Mouse (Mus musculus): ENCODE results near the gene Atp2b4. TPM values are rescaled to one million over a fixed set of nuclear protein-coding genes. Genes with fewer than 3 reads are reported as not detected.

The Atp2b4 gene
- total and polyA plus RNA-seq, 2 experiments, result 0.86 to 2.4 TPM

GRCm38 (mm10) chr1:133663427-133663826 lies 137.4 kb downstream of the Atp2b4 start:
- no peak for DNase-seq (ENCODE audit: extremely low read depth, low read depth, low spot score)
- no peak overlapping the region for H3K4me3 ChIP-seq (ENCODE audit: insufficient read depth, low read depth, low read length)
- H3K9ac ChIP-seq (ENCODE audit: low read depth, low read length), result no peak overlapping the region
- H3K36me3 ChIP-seq (ENCODE audit: control insufficient read depth, insufficient read depth, low read length), result peaks cover 11% of the 10 kb centered on the region
- TF ChIP-seq POLR2A (IDR thresholded peaks at IDR 0.05; ENCODE audit: extremely low read depth, insufficient read depth, low read length) (no peak), CTCF (IDR thresholded peaks at IDR 0.05; ENCODE audit: low read depth, low read length) (no peak)
- H3K79me2 ChIP-seq (ENCODE audit: control insufficient read depth, insufficient read depth, low read length), result peaks cover 23% of the 10 kb centered on the region; the same call in 1 of the 2 replicates
- WGBS, result 92% methylated on average over 4 of the region's 4 CpGs
- H3K27ac ChIP-seq (replicated peaks; ENCODE audit: insufficient read depth, low read depth, low read length), result no peak overlapping the region
- H3K4me1 ChIP-seq (ENCODE audit: control insufficient read depth, insufficient read depth, low read length), result peaks cover 15% of the 10 kb centered on the region
- H3K27me3 ChIP-seq (ENCODE audit: control insufficient read depth, insufficient read depth, low read length), result no peaks in the 10 kb centered on the region

- Histone ChIP-seq H3K27me3 (ENCODE audit: control insufficient read depth, insufficient read depth, low read length) (no peaks in the 10 kb centered on the region), H3K27ac (replicated peaks; ENCODE audit: insufficient read depth, low read depth, low read length) (no peak overlapping the region), H3K79me2 (ENCODE audit: control insufficient read depth, insufficient read depth, low read length) (peaks cover 28% of the 10 kb centered on the region; the same call in 1 of the 2 replicates), H3K4me1 (ENCODE audit: control insufficient read depth, insufficient read depth, low read length) (peaks cover 18% of the 10 kb centered on the region), H3K36me3 (ENCODE audit: control insufficient read depth, insufficient read depth, low read length) (peaks cover 15% of the 10 kb centered on the region), H3K4me3 (ENCODE audit: insufficient read depth, low read depth, low read length) (no peak overlapping the region), H3K9ac (ENCODE audit: low read depth, low read length) (no peak overlapping the region)
- TF ChIP-seq POLR2A (IDR thresholded peaks at IDR 0.05; ENCODE audit: extremely low read depth, insufficient read depth, low read length) (no peak), CTCF (IDR thresholded peaks at IDR 0.05; ENCODE audit: low read depth, low read length) (no peak)
- 98% methylated on average over 7 of the region's 7 CpGs for WGBS
- no peak for DNase-seq (ENCODE audit: extremely low read depth, low read depth, low spot score)
Observed at GRCm38 (mm10) chr1:133662941-133663340, 137.9 kb downstream of the Atp2b4 start.

GRCm38 (mm10) chr1:133661203-133661933 lies 139.5 kb downstream of the Atp2b4 start, which contains the start of gene Gm38394:
TSS of gene Gm38394 (minus strand) at chr1:133661318.
- Histone ChIP-seq H3K4me1 (ENCODE audit: control insufficient read depth, insufficient read depth, low read length) (peaks cover 22% of the 10 kb centered on the region), H3K36me3 (ENCODE audit: control insufficient read depth, insufficient read depth, low read length) (peaks cover 26% of the 10 kb centered on the region), H3K27ac (replicated peaks; ENCODE audit: insufficient read depth, low read depth, low read length) (peak within 1 kb of the TSS; percentile 98), H3K79me2 (ENCODE audit: control insufficient read depth, insufficient read depth, low read length) (peaks cover 37% of the 10 kb centered on the region; the same call in 1 of the 2 replicates), H3K4me3 (ENCODE audit: insufficient read depth, low read depth, low read length) (peak within 1 kb of the TSS; percentile 96), H3K27me3 (ENCODE audit: control insufficient read depth, insufficient read depth, low read length) (no peaks in the 10 kb centered on the region), H3K9ac (ENCODE audit: low read depth, low read length) (peak within 1 kb of the TSS; percentile 94)
- peak; percentile 94 for DNase-seq (ENCODE audit: extremely low read depth, low read depth, low spot score)
- WGBS, result 2% methylated on average over 26 of the region's 26 CpGs
- TF ChIP-seq CTCF (IDR thresholded peaks at IDR 0.05; ENCODE audit: low read depth, low read length), result no peak
- TF ChIP-seq POLR2A (IDR thresholded peaks at IDR 0.05; ENCODE audit: extremely low read depth, insufficient read depth, low read length), result peak; percentile 78

- no peaks in the 10 kb centered on the region for H3K27me3 ChIP-seq (ENCODE audit: control insufficient read depth, insufficient read depth, low read length)
- peaks cover 37% of the 10 kb centered on the region; the same call in 1 of the 2 replicates for H3K79me2 ChIP-seq (ENCODE audit: control insufficient read depth, insufficient read depth, low read length)
- H3K4me1 ChIP-seq (ENCODE audit: control insufficient read depth, insufficient read depth, low read length), result peaks cover 20% of the 10 kb centered on the region
- H3K9ac ChIP-seq (ENCODE audit: low read depth, low read length), result peak within 1 kb of the TSS; percentile 94
- H3K4me3 ChIP-seq (ENCODE audit: insufficient read depth, low read depth, low read length), result peak within 1 kb of the TSS; percentile 96
- peaks cover 26% of the 10 kb centered on the region for H3K36me3 ChIP-seq (ENCODE audit: control insufficient read depth, insufficient read depth, low read length)
- H3K27ac ChIP-seq (replicated peaks; ENCODE audit: insufficient read depth, low read depth, low read length), result peak within 1 kb of the TSS; percentile 98
- WGBS, result under 1% methylated on average over 41 of the region's 41 CpGs
- no peak for TF ChIP-seq POLR2A (IDR thresholded peaks at IDR 0.05; ENCODE audit: extremely low read depth, insufficient read depth, low read length)
- peak; percentile 42 for DNase-seq (ENCODE audit: extremely low read depth, low read depth, low spot score)
Observed at GRCm38 (mm10) chr1:133660466-133661202, 140.2 kb downstream of the Atp2b4 start, which contains the start of gene Zbed6. TSS of gene Zbed6 (minus strand) at chr1:133660885.

GRCm38 (mm10) chr1:133658878-133659277 lies 142.0 kb downstream of the Atp2b4 start:
- TF ChIP-seq CTCF (IDR thresholded peaks at IDR 0.05; ENCODE audit: low read depth, low read length) (no peak), POLR2A (IDR thresholded peaks at IDR 0.05; ENCODE audit: extremely low read depth, insufficient read depth, low read length) (no peak)
- Histone ChIP-seq H3K36me3 (ENCODE audit: control insufficient read depth, insufficient read depth, low read length) (peaks cover 28% of the 10 kb centered on the region), H3K4me3 (ENCODE audit: insufficient read depth, low read depth, low read length) (no peak overlapping the region), H3K27ac (replicated peaks; ENCODE audit: insufficient read depth, low read depth, low read length) (no peak overlapping the region), H3K27me3 (ENCODE audit: control insufficient read depth, insufficient read depth, low read length) (no peaks in the 10 kb centered on the region), H3K9ac (ENCODE audit: low read depth, low read length) (no peak overlapping the region), H3K4me1 (ENCODE audit: control insufficient read depth, insufficient read depth, low read length) (peaks cover 18% of the 10 kb centered on the region), H3K79me2 (ENCODE audit: control insufficient read depth, insufficient read depth, low read length) (peaks cover 40% of the 10 kb centered on the region)
- DNase-seq (ENCODE audit: extremely low read depth, low read depth, low spot score), result no peak
- 80% methylated on average over 3 of the region's 3 CpGs for WGBS
